Mouse (Mus musculus) adrenal gland (tissue): Measurements from ENCODE around the gene Zranb1.

Source experiments
- intact Hi-C: fragments of 180-260 bp; cut with DNase I; formaldehyde crosslinking; loops from one replicate; pipeline ENCODE4 v1.15.1; 2025

The Zranb1 gene

DNA sequence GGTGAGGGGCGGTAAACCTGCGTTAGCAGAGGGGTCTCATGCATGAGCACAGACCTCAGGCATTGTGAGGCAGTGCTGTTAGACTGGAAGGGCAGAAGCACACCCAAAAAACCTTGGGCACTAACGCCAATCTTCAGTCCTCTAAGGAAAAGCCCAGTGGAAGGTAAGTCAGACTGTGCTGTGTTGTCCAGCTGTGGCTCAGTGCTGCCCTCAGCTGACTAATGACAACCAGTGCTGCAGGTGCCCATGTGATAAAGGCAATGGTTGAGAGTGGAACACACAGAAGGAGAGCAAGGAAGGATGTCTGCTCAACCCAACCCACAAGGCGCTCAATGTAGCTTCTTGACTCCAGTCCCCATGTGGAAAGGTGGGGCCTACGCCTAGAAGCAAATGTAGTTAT, 65.4 kb downstream of the Zranb1 start:
- intact Hi-C loops: loop anchor here (10.0 kb wide), 1 partner anchor 62 kb away; the partner anchor contains the start of gene Zranb1

DNA sequence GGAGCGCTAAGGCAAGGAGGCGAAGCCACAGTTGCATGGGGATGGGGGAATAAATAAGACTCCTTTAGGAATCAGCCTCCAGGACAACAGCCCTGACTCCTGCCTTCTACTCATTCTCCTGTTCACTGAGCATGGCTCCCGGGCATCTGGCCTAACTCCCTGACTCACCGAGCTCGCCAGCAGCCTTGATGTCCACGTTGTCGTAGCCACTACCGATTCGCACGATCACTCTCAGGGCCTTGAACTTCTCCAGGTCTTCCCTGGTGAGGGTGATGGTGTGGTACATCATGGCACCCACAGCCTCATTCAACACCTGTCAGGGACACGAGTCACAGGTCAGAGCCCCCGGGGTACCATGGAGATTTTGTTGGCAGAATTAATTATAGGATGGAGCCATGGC, 67.7 kb downstream of the Zranb1 start:
- intact Hi-C loops: loop anchor here (10.0 kb wide), 1 partner anchor 64 kb away; the partner anchor contains the start of gene Zranb1

GRCm38 (mm10) chr7:132999061-132999460, 68.1 kb downstream of the Zranb1 start:
- intact Hi-C loops: loop anchor here (10.0 kb wide), 1 partner anchor 64 kb away; the partner anchor contains the start of gene Zranb1

DNA sequence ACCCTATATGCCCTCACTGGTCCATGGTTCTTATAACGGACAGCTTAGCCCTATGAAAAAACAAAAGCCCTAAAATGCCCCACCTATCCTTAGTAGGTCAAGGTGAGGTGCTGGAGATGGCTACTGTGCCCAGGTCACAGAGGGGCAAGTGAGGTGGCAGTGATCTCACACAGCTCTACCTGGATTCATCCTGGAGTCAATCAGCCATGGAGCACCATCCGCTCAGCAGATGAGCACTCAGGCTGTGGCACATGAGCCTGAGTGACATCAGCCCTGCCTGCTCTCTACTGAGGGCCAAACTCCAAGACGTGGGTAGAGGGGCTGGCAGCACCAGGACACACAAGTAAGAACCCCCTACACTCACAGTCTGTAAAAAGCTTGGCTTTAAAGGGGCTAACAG, 70.4 kb downstream of the Zranb1 start:
- intact Hi-C loops: no loop called here

DNA sequence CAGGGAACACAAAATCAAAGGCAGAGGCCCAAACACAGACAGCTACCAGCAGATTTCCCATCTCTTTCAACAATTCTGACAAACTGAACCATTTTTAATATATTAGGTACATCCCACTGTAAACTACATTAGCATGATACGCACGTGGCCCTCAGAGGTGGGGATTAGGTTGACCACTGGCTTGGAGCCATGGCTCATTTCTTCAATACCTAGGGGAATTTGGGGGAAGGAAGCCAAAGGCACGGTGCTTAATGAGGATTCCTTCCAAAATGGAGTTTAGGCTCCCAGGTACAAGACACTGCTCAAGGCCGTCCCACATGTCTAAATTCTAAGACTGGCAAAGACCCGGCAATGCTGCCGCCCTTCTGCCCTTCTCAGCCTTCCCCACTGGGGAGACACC, 71.3 kb downstream of the Zranb1 start:
- intact Hi-C loops: loop anchor here (2.0 kb wide), 1 partner anchor 345 kb away; no protein-coding TSS in a partner anchor

- intact Hi-C loops: loop anchor here (2.0 kb wide), 1 partner anchor 347 kb away; no protein-coding TSS in a partner anchor
Observed at GRCm38 (mm10) chr7:133003421-133003820, 72.5 kb downstream of the Zranb1 start.

DNA sequence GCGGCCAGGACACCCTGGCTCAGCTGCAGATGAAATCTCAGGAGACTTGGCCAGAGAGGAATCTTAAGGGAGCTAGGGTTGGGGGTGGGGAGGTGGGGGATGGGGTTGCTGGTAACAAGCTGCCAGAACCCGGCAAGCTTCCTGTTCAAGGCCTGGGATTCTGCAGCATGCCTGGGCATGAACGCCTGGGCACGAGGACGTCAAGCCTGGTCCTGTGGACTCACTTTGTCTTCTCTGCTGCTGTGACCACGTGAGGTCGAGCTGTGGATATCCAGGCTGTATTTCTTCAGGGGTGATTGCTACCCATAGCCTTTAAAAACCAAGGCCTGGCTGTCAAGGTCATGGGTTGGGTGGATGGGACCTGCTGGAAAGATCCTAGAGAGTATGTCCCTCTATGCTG, 74.8 kb downstream of the Zranb1 start:
- intact Hi-C loops: no loop called here

- intact Hi-C loops: no loop called here
Observed at GRCm38 (mm10) chr7:133007343-133007742, 76.4 kb downstream of the Zranb1 start.

DNA sequence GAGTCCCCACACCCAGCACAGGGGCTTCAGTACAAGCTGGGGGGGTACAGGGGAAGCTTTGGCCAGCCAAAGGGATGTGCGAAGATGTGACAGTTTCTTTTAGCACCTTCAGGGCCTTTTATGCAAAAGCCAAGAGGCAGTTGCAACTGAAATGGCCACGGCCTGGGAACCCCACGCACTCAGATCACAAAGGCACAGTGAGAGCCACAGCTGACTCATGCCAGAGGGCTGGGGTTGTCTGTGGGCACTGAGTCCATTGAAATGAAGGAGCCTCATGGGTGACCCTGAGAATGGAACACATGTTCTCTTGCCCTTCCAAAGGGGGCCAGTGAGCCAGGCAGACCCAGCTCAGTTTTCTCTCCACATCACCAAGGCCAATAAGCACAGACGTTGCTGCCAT, 77.7 kb downstream of the Zranb1 start:
- intact Hi-C loops: no loop called here

- intact Hi-C loops: no loop called here
Observed at GRCm38 (mm10) chr7:133009676-133010075, 78.7 kb downstream of the Zranb1 start.

DNA sequence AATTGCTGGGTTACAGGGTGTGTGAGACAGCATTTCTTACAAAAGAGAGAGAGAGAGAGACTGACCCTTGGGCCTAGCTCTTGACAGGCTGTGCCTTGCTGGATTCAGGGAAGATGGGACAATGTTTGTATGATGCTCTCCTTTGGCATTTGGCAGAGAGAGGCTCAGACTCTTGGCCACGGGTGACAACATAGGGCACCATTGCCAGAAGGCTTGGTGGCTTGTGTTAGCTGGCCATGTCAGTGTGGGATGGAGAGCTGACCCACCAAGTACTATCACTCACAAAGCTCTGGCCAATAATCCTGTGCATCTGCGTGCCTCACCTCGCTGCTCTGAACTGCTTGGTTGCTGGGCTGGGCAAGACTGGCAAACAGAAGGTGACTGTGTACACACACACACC, 79.5 kb downstream of the Zranb1 start:
- intact Hi-C loops: no loop called here

- intact Hi-C loops: no loop called here
Observed at GRCm38 (mm10) chr7:133011191-133011590, 80.2 kb downstream of the Zranb1 start.

- intact Hi-C loops: no loop called here
Observed at GRCm38 (mm10) chr7:133011611-133012010, 80.7 kb downstream of the Zranb1 start.

GRCm38 (mm10) chr7:133012637-133013366, 81.9 kb downstream of the Zranb1 start:
- intact Hi-C loops: no loop called here

DNA sequence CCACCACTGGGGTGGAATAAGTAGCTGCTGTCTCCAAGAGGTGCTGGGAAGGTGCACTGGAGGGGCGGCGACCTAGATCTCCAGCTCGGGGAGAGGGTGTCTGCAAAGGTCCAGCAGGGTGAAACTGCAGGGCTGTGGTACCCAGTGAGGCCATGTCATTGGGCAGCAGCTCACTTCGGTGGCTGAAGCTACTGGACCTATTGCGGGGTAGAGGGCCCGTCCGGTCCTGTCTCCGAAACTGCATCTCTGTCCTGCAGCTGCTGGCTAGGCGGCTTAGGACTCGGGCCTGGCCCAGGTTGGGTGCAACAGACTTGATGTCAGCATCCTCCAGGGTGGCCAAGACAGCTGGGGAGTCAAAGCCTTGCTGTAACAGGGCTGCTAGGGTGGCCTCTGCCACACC, 83.0 kb downstream of the Zranb1 start:
- intact Hi-C loops: no loop called here

DNA sequence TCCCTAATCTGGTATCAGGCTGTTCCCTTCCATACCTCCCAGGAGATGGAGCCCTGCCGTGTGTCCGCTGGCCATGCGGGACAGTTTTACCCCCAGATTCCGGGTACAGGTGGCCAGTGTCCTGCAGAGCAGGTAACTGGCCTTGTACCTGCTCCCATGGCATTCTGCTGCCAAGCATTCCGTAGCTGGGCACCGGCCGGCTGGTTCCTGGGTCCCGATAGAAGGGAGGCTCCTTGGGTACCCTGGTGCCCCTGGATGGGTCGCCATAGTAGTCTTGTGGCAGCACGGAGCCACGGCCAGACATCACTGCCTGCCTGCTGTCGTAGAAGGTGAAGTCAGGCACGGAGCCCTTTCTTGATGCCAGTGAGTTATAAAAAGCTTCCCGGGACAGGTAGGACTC, 83.7 kb downstream of the Zranb1 start:
- intact Hi-C loops: no loop called here

DNA sequence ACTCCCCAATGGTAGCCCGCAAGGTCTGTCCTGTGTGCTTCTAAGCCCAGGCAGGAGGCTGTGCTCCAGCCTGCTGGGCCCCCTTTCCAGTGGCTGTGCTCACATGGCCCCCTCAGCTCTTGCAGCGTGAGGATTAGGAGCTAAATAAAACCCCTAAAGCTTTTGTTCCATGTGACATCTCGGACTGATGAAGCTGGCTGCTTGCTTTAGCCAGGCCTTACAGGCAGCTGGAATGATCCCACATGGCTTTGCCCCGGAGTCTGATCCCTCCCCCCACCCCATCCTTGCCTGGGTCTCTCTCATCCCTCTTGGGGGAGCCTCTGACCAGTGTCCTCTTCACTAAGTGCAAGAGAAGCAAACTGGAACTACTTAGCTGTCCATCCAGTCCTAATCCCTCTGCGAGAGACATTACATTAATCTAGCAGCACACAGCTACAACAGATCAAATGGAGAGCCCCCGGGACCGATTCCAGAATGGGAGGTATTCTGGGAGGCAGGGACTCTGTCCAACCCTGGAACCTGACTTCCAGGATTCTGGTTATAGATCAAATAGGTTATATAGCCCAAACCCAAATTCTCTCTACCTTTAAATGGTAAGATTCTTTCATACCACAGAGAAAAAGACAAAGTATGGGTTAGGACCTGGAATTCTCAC, 84.6 kb downstream of the Zranb1 start:
- intact Hi-C loops: no loop called here

DNA sequence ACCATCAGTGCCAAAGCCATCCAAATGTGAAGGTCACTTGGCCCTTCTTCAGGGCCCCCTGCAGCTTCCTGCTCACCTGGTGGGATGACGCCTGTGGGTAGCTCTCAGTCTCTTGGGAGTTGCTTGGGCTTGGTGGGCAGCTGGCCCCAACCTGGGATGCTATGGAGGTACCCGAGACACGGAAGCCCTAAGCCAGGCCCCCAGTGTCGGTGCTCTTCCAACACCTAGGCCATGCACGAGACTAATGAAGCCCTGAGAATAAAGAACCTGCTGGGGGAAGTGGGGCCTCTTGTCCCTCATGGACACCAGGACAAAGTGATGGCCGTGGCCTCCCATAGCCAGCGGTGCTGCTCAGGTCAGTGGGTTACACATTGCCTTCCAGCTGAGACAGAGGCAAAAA, 88.0 kb downstream of the Zranb1 start:
- intact Hi-C loops: no loop called here

- intact Hi-C loops: no loop called here
Observed at GRCm38 (mm10) chr7:133019481-133020020, 88.6 kb downstream of the Zranb1 start.

- intact Hi-C loops: no loop called here
Observed at GRCm38 (mm10) chr7:133024694-133025093, 93.8 kb downstream of the Zranb1 start.

DNA sequence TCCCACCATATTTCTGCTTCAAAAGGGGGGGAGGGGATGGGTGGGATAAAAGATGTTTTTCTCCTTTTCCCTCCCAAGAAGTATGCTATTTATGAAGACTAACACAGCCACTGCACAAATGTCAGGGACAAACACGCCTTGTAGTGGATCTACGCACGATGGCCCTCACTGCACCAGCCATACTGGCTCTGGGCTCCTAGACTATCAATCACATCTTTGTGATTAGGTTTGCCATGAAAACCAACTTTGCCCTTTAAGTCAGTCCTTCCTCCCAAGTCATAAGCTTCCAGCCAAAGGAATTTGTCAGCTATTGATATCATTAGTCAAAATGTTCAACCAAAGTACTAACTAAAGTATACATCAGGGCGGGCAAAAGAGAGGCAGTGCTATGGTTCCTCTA, 97.0 kb downstream of the Zranb1 start:
- intact Hi-C loops: no loop called here

DNA sequence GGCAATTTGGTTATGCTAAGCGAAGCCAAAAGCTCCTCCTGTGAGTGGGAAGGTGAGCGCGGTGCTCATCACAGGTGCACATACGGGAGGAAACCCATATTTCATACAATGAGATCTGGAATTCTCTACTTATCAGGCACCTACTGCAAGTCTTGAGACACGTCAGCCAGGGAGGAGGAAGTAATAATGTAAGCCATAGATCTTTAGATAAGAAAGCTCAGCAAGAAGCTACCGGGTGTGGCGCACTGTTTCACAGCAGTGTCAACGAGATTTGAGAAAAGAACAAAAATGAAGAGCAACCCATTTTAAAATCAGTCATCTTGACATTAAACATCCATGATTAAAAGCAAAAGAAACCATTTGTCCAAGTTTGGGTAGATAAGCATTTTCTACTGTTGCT, 98.1 kb downstream of the Zranb1 start:
- intact Hi-C loops: no loop called here
